Mouse (Mus musculus) neural tube, embryonic 12.5 days (tissue): ENCODE data around the gene Atat1. TPM values are rescaled to one million over a fixed set of nuclear protein-coding genes. Genes with fewer than 3 reads are reported as not detected.
A peak's percentile ranks its signal among the peaks of the same experiment; 100 is the strongest.
"Not testable (repeated sequence)": the region's sequence is repeated elsewhere in the genome, so short reads cannot be mapped to it uniquely, and the experiment has no call there.

Experiments
- ATAC-seq: fragments of 200-750 bp; cut with Nextera tagmentation; 2 replicates; pipeline ENCODE4 v1.8.0; 2017; ENCODE audit warnings: low read depth, mild to moderate bottlenecking, moderate TSS enrichment, moderate library complexity; ENCODE audit not compliant: low FRiP score
- H3K27ac ChIP-seq: fragments of 300-500 bp; sonication (generic); 2 replicates; pipeline ENCODE4 v1.5.1; 2016
- H3K27me3 ChIP-seq: fragments of 300-500 bp; sonication (generic); replicated peaks from 2 replicates; pipeline ENCODE4 v1.6.1; 2016; ENCODE audit warnings: mild to moderate bottlenecking
- H3K36me3 ChIP-seq: fragments of 300-500 bp; sonication (generic); 2 replicates; pipeline ENCODE4 v1.6.1; 2016; ENCODE audit warnings: mild to moderate bottlenecking
- H3K4me1 ChIP-seq: fragments of 300-500 bp; sonication (generic); 2 replicates; pipeline ENCODE4 v1.6.1; 2016
- H3K4me2 ChIP-seq: fragments of 300-500 bp; sonication (generic); replicated peaks from 2 replicates; pipeline ENCODE4 v1.6.1; 2016; ENCODE audit warnings: mild to moderate bottlenecking
- H3K4me3 ChIP-seq: fragments of 300-500 bp; sonication (generic); 2 replicates; pipeline ENCODE4 v1.5.1; 2016
- H3K9ac ChIP-seq: fragments of 300-500 bp; sonication (generic); 2 replicates; pipeline ENCODE4 v1.6.1; 2016; ENCODE audit warnings: mild to moderate bottlenecking
- H3K9me3 ChIP-seq: fragments of 300-500 bp; sonication (generic); 2 replicates; pipeline ENCODE4 v1.6.1; 2016; ENCODE audit warnings: mild to moderate bottlenecking
- WGBS: fragments of 180-500 bp; shearing (Covaris S2); methylation state at CpG from one replicate; pipeline ENCODE4 v1.1.7; 2016; 5-methylcytosine and 5-hydroxymethylcytosine counted together
- polyA plus RNA-seq: library from polyadenylated mRNA; unstranded; fragments of >200 nt; fragmentation: Nextera tagmentation; extraction: Ambion mirVana; gene quantifications from 2 replicates; pipeline ENCODE4 v1.2.1, GENCODE M21; 2016

Atat1 gene
- 299 and 304 TPM in 2 replicates for polyA plus RNA-seq

DNA sequence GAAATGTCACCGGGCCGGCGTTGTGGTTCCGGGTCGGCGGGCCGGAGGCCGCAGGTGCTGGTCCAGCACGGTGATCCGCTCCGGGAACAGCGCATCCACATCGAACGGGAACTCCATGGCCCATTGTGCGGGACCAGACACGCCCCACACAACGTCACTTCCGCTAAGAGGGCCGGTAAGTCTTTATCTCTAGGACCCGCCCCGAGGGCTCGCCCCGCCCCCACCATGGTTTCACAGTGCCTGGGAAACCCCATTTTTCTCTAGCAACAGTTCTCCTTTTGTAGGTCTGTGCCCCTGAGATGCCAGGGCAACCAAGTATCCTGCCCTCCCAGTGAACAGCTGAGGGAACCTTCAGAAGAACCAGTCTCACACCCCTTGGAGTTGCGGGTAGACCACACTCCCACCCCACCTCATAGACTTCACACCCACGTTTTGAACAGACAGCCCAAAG lies at the start of gene Atat1:
Gene Atat1, minus strand, starts transcription at position 157 of the 451 bp plus-strand sequence.
- peak within 1 kb of the TSS; percentile 46 for H3K27ac ChIP-seq
- no peaks in the 10 kb centered on the region for H3K9me3 ChIP-seq
- peak within 1 kb of the TSS; percentile 83 for H3K9ac ChIP-seq
- H3K4me1 ChIP-seq, result peaks cover 17% of the 10 kb centered on the region
- peak within 1 kb of the TSS; percentile 70 for H3K4me3 ChIP-seq
- peaks cover 39% of the 10 kb centered on the region for H3K36me3 ChIP-seq
- peak; percentile 96 for ATAC-seq
- H3K27me3 ChIP-seq, result no peaks in the 10 kb centered on the region
- peak within 1 kb of the TSS; percentile 92 for H3K4me2 ChIP-seq
- WGBS, result 4% methylated on average over 25 of the region's 25 CpGs

DNA sequence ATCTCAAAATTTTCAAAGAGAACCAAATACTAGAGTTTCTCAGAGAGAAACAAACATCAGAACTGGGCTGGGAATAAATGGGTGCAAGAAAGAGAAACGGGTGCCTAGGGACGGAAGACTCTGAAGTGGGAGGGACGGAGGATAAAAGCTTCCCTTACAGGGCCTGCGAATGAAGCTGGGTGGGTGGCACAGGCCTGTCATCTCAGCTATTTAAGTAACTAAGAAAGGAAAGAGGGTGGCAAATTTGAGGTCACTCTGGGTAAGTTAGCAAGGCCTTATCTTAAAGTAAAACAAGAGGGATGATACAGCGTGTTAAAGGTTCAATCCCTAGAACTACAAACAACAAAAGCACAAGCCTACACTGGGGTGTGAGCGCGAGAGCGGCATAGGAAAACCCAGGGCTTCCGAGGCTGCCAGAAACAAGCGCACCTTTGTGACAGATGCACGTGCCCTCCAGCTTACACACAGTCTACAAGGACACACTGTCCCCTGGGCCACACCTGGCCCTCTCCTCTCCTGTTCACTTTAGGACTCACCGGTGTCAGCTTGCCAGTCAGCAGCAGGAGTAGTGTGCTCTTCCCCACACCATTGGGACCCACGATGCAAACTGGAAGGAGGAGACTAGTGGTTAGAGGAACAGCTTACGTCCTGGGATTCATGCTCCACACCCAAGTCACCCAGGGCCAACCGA lies 48.8 kb upstream of the Atat1 start:
- no peak overlapping the region for H3K4me2 ChIP-seq
- H3K9ac ChIP-seq, result no peak overlapping the region
- WGBS, result 97% methylated on average over 15 of the region's 15 CpGs
- H3K4me1 ChIP-seq, result no peaks in the 10 kb centered on the region
- H3K4me3 ChIP-seq, result no peak overlapping the region
- no peak for ATAC-seq
- peaks cover 82% of the 10 kb centered on the region for H3K36me3 ChIP-seq
- no peaks in the 10 kb centered on the region for H3K9me3 ChIP-seq
- no peaks in the 10 kb centered on the region for H3K27me3 ChIP-seq
- H3K27ac ChIP-seq, result no peak overlapping the region

DNA sequence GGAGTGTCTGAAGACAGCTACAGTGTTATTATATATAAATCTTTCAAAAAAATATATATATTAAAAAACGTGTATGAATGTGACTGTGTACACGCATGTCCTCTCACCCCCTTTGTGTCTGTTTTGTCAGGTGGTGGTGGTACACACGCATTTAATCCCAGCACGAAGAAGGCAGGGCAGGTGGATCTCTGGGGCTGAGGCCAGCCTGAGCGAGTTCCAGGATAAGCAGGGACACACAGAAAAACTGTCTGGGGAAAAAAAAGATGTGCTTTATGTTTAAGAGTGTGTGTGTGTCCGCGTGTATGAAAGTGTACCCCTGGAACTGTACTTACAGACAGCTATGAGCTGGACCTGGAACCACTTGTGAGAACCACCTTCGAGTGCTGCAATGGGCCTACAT lies 44.8 kb upstream of the Atat1 start:
- no peak for ATAC-seq
- H3K4me1 ChIP-seq, result no peaks in the 10 kb centered on the region
- no peak overlapping the region for H3K27ac ChIP-seq
- H3K9ac ChIP-seq, result no peak overlapping the region
- no peak overlapping the region for H3K4me2 ChIP-seq
- no peak overlapping the region for H3K4me3 ChIP-seq
- no peaks in the 10 kb centered on the region for H3K27me3 ChIP-seq
- WGBS, result 78% methylated on average over 8 of the region's 8 CpGs
- H3K36me3 ChIP-seq, result peaks cover 41% of the 10 kb centered on the region
- no peaks in the 10 kb centered on the region for H3K9me3 ChIP-seq

DNA sequence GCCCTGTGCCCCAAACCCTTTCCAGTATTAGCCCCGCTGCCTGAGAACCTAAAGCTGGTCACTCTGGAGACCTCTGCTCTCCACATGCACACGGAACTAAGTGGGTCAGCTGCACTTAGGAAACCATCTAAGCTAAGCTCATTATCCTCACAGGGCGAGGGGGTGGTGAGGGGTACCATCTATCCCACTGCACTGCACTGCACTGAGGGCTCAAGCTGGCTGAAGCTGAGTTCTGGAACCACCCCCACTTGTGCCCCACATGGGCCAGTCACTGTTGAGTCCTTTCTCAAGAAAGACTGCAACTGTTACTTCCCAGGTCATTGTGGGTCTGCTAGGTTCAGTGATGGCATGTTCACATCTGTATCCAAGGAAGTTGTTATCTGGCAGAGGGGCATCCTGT lies 42.7 kb upstream of the Atat1 start:
- WGBS, result 84% methylated on average over 3 of the region's 3 CpGs
- H3K36me3 ChIP-seq, result peaks cover 20% of the 10 kb centered on the region

DNA sequence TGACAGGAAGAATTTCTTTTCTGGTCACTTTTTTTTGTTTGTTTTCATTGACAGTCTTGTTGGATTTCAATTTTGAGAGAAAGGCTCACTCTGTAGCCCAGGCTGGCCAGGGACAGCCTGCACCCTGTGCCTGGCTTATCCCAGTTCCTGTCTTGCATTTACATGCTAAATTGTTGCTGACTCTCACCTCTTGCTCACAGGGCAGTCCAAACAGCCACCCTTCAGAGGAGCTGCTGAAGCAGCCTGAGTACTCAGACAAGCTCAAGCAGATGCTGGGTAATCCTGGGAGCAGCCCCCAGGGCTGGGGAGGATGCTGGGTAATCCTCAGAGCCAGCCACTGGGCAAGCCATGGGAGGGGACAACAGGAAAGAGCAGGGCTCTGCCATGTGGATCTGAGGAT lies 41.1 kb upstream of the Atat1 start:
- not testable (repeated sequence) for H3K9ac ChIP-seq, H3K36me3 ChIP-seq, H3K27me3 ChIP-seq, H3K4me1 ChIP-seq, H3K4me3 ChIP-seq, ATAC-seq, H3K27ac ChIP-seq, H3K4me2 ChIP-seq, H3K9me3 ChIP-seq

More for the DNA sequence above, 42.7 kb upstream of the Atat1 start:
- H3K4me3 ChIP-seq, ATAC-seq, H3K27me3 ChIP-seq, H3K27ac ChIP-seq, H3K4me2 ChIP-seq, H3K4me1 ChIP-seq, H3K9me3 ChIP-seq, H3K9ac ChIP-seq: not testable (repeated sequence)

DNA sequence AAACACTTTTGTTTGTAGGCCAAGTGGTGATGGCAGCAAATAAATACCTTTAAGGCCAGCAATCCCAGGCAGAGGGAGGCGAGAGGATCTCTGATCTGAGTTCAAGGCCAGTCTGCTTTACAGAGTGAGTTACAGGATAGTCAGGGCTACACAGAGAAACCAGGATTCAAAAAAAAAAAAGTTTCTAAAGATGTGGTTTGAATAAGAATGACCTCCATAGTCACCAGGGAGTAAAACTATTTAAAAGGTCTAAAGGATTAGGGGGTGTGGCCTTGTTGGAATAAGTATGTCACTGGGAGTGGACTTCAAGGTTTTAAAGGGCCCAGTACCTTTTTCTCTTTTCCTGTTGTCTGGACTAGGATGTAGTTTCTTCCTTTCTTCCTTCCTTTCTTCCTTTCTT lies 30.1 kb upstream of the Atat1 start:
- no peak overlapping the region for H3K4me3 ChIP-seq
- 63% methylated on average over 1 of the region's 1 CpGs for WGBS
- no peak for ATAC-seq
- no peak overlapping the region for H3K9ac ChIP-seq
- no peak overlapping the region for H3K27ac ChIP-seq
- H3K27me3 ChIP-seq, result no peaks in the 10 kb centered on the region
- H3K9me3 ChIP-seq, result no peaks in the 10 kb centered on the region
- no peaks in the 10 kb centered on the region for H3K4me1 ChIP-seq
- H3K4me2 ChIP-seq, result no peak overlapping the region
- H3K36me3 ChIP-seq, result no peaks in the 10 kb centered on the region

DNA sequence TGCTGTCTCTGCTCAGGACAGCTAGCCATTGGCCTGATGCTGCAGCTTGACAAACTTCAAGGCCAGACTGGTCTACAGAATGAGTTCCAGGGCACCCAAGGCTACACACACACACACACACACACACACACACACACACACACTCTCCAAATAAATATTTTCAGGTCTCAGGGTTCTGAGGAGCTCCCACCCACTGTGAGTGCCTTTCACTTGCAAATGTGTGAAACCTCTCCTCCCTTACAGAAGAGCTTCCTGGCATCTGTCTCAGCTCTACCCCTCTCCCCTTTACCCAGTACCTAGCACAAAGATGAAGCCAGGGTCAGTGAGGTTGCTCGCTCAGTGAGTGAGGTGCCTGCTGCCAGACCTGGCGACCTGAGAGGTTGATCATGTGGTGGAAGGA lies 29.2 kb upstream of the Atat1 start:
- no peak overlapping the region for H3K4me3 ChIP-seq
- no peak overlapping the region for H3K4me2 ChIP-seq
- no peaks in the 10 kb centered on the region for H3K27me3 ChIP-seq
- H3K9ac ChIP-seq, result no peak overlapping the region
- H3K4me1 ChIP-seq, result no peaks in the 10 kb centered on the region
- H3K27ac ChIP-seq, result no peak overlapping the region
- no peak for ATAC-seq
- H3K9me3 ChIP-seq, result no peaks in the 10 kb centered on the region
- no peaks in the 10 kb centered on the region for H3K36me3 ChIP-seq
- 57% methylated on average over 2 of the region's 2 CpGs for WGBS

DNA sequence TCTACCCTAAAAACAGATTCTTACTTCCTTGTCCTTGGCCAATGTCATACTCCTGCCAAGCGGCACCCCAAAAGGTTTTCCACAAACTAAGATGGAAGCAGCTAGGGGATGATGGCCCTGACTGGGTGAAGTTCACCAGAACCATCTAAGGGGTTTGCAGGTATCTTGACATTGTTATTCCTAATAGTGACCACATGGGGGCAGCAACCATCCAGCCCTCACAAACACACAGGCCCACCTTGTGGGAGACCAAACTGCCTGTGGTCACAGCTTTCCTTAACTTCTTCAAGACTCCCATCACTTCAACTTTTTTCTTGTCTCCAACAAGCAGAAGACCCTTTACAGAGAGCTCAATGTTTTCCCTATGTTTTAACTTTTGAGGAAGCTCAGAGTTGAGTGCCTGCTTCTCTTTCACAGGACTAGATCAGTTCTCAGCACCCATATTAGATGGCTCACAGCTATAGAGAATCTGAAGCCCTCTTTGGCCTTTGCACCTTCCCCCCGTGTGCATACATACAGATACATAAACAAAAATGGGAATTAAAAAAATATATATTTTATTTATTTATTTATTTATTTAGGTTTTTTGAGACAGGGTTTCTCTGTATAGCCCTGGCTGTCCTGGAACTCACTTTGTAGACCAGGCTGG lies 27.9 kb upstream of the Atat1 start:
- Histone ChIP-seq H3K27me3 (no peaks in the 10 kb centered on the region), H3K4me1 (no peaks in the 10 kb centered on the region), H3K27ac (no peak overlapping the region), H3K9ac (no peak overlapping the region), H3K36me3 (no peaks in the 10 kb centered on the region), H3K9me3 (no peaks in the 10 kb centered on the region), H3K4me3 (no peak overlapping the region), H3K4me2 (no peak overlapping the region)
- ATAC-seq, result peak; percentile 33; the same call in 1 of the 2 replicates
- WGBS, result 50% methylated on average over 2 of the region's 2 CpGs

DNA sequence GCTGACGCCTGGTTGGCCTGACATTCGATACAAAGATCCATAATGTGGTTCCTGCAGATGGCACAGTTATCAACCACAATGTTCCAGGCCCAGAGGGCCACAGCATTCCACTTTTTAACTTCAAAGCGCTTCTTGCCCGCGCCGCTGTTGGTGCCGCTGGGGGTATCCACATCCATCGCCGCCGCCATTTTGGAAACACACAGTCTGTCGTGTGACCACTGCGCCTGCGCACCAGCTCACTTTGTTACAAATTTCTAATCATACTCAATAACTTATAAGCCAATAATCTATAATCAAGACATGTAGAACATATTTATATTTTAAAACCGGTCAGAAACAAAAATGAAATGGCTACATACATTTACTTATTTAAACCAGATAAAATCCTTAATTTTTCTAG lies 25.9 kb upstream of the Atat1 start:
- not testable (repeated sequence) for H3K4me1 ChIP-seq, H3K36me3 ChIP-seq, H3K9me3 ChIP-seq, ATAC-seq, H3K27me3 ChIP-seq, H3K27ac ChIP-seq, H3K4me3 ChIP-seq, H3K9ac ChIP-seq, H3K4me2 ChIP-seq
- WGBS, result 90% methylated on average over 14 of the region's 14 CpGs

DNA sequence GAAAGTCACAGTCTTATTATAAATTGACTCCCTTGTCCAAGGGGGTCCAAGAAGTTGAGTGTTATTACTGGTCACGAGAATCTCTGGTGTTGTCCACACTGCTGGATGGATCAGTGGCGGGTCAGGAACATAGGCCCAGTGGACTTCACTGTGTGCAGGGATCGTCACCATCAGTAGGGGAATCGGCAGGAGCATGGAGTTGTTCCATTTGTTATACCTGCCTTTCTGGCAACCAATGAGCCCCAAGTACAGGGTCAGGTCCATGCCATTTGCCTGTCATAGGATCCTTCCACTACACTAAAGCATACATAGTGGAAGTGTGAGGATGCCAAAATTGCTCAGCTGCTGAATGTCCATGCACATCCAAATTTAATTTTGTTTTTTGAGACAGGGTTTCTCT lies 22.7 kb upstream of the Atat1 start:
- Histone ChIP-seq H3K27ac (no peak overlapping the region), H3K9ac (no peak overlapping the region), H3K4me3 (no peak overlapping the region), H3K4me1 (no peaks in the 10 kb centered on the region), H3K9me3 (no peaks in the 10 kb centered on the region), H3K4me2 (no peak overlapping the region), H3K27me3 (no peaks in the 10 kb centered on the region), H3K36me3 (peaks cover 38% of the 10 kb centered on the region)
- 85% methylated on average over 4 of the region's 4 CpGs for WGBS
- no peak for ATAC-seq

DNA sequence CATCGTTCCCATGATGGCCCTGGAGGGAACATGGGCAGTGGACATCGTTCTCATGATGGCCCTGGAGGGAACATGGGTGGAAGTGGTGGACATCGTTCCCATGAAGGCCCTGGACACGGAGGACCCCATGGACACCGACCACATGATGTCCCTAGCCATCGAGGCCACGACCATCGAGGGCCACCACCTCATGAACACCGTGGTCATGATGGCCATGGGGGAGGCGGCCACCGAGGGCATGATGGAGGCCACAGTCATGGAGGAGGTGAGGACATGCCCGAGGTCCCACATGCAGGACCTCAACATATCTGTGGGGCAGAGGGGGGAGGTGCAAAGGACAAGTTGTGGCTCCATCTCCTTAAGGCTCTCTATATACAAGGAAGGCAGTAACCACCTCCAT lies 20.8 kb upstream of the Atat1 start:
- Histone ChIP-seq H3K9ac (no peak overlapping the region), H3K4me3 (no peak overlapping the region), H3K9me3 (no peaks in the 10 kb centered on the region), H3K27me3 (no peaks in the 10 kb centered on the region), H3K4me1 (no peaks in the 10 kb centered on the region), H3K27ac (no peak overlapping the region), H3K36me3 (peaks cover 55% of the 10 kb centered on the region), H3K4me2 (no peak overlapping the region)
- ATAC-seq, result no peak
- WGBS, result 97% methylated on average over 12 of the region's 12 CpGs

DNA sequence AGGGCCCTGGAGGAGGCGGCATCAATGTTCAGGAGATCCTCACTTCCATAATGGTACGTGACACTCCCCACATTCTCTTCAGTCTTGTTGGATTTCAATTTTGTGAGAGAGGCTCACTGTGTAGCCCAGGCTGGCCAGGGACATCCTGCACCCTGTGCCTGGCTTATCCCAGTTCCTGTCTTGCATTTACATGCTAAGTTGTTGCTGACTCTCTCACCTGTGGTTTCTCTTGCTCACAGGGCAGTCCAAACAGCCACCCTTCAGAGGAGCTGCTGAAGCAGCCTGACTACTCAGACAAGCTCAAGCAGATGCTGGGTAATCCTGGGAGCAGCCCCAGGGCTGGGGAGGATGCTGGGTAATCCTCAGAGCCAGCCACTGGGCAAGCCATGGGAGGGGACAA lies 19.7 kb upstream of the Atat1 start:
- Histone ChIP-seq H3K27me3 (no peaks in the 10 kb centered on the region), H3K9me3 (no peaks in the 10 kb centered on the region), H3K27ac (no peak overlapping the region), H3K4me1 (no peaks in the 10 kb centered on the region), H3K4me3 (no peak overlapping the region), H3K9ac (no peak overlapping the region), H3K4me2 (no peak overlapping the region), H3K36me3 (peaks cover 65% of the 10 kb centered on the region)
- 93% methylated on average over 2 of the region's 2 CpGs for WGBS
- ATAC-seq, result no peak

DNA sequence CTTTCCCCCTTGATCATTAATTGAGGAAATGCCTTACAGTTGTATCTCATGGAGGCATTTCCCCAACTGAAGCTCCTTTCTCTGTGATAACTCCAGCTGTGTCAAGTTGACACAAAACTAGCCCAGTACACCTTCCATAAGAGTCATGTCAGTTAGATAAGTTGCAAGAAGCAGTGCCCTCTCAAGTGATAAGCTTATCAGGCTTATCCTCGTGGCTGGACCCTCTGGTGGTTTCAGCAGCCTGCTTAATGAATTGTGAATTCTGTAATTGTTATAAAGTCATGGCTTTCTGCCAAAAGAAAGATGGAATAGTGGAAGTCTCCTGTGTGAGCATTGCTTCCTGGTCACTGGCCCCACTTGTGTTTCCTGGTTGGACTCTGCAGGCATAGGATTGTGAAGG lies 17.6 kb upstream of the Atat1 start:
- peaks cover 82% of the 10 kb centered on the region for H3K36me3 ChIP-seq
- 87% methylated on average over 1 of the region's 1 CpGs for WGBS

More for the DNA sequence above, 17.6 kb upstream of the Atat1 start:
- no peak overlapping the region for H3K4me2 ChIP-seq
- 0 out of 2 replicates have a peak, but pooled peaks cover 2% of the 10 kb centered on the region for H3K4me1 ChIP-seq
- H3K4me3 ChIP-seq, result no peak overlapping the region
- no peak overlapping the region for H3K27ac ChIP-seq
- no peak for ATAC-seq
- no peaks in the 10 kb centered on the region for H3K27me3 ChIP-seq
- no peak overlapping the region for H3K9ac ChIP-seq
- no peaks in the 10 kb centered on the region for H3K9me3 ChIP-seq
